Mouse (Mus musculus) telencephalon, adult 2 months (tissue): Measurements from ENCODE around the gene Clic1.

Experiments
- DNase-seq: peaks from one replicate; pipeline ENCODE4 v3.0.0-alpha.2; 2011; ENCODE audit warnings: low read depth, low spot score

The Clic1 gene

DNA sequence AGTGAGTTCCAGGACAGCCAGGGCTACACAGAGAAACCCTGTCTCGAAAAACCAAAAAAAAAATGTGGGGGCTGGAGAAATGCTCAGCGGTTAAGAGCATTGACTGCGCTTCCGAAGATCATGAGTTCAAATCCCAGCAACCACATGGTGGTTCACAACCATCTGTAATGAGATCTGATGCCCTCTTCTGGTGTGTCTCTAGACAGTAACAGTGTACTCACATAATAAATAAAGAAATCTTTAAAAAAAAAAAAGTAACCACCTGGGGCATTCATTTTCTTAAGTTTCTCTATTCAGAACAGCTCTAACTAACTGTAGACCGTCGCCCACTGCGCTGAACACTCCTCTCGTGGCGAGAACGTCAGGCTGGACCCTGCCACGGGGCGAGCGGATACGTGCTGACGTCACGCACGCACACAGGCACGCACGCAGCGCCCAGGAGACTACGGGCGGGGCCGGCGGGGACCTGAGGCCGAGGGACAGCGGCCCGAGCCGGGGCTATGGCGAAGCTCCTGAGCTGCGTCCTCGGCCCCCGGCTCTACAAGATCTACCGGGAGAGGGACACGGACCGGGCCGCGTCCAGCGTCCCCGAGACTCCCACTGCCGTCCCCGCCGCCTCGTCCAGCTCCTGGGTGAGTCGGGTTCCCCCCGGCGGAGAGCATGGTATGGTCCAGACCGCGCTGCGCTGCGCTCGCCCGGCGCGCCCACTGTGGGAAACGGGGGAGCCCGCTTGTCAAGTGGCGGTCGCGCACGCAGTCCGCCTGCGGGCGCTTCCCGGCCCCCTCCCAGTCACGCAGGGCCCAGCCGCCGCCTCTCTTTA is 39.3 kb downstream of the Clic1 start, which contains the start of gene Abhd16a:
Abhd16a (plus strand) TSS at position 439 of the 820 bp plus-strand sequence.
- DNase-seq, result peak; percentile 85

DNA sequence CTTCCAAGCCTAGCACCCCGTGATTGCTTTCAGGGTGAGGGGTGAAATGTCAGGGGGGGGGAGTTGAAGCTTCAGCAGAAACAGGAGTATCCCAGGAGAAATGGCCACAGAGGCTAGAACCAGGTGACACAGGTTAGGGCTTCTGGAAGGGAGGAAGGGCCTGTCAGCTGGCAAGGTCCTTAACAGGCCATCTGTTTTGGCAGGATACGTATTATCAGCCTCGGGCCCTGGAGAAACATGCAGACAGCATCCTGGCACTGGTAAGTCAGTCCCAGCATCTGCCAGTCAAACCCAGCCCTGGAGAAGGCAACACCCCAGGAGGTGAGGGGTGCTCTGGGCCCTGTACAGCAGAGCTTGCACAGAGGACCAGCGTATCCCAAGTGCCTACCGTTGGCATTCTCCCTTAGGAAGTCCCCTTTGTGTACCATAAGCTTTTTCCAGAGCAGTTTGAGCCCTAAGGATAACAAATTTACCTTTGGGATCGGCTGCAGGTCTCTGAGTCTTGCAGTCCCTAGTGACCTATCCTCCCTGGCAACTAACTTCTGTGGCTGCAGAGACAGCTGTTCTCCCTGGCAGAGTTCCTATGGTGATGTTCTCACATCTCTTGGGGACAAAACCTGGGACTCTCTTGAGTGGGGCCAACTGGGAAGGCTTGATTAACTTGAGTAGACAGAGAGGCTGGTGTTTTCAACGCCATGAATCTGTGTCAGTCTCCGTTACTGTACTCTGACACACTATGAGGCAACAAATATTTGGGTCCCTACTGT is 40.6 kb downstream of the Clic1 start:
- no peak for DNase-seq

DNA sequence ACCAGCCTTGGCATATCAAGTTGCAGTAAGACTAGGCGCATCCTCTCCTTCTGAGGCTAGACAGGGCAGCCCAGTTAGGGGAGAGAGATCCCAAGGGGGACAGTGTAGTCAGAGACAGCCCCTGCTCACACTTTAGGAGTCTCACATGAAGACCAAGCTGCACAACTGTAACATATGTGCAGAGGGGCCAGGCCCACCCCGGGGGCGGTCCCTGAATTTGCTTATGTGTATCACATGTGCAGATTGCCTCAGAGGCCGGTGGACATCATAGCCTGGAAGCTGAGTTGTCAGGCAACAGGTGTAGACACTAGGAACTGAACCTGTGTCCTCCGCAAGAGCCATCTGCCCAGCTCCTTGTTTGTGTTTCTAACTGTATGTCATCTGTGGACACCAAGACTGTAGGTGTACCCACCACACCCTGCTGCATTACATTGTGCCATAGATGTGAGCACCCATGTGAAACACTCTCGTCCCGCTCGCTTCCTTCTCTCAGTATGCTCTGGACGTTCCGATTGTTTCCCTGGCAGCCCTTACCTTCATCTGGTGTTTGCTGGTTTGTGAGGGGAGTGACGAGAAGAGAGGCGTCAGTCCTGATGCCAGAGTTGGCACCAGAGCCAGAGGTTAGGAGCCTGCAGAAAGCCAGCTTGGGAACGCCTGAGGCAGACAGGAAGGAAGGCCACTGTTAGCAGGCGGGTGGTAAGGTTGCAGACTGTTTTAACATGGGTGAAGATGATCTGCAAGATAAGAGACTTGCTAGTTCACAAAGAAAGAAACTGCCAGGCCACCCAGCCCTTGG is 42.8 kb downstream of the Clic1 start:
- no peak for DNase-seq

DNA sequence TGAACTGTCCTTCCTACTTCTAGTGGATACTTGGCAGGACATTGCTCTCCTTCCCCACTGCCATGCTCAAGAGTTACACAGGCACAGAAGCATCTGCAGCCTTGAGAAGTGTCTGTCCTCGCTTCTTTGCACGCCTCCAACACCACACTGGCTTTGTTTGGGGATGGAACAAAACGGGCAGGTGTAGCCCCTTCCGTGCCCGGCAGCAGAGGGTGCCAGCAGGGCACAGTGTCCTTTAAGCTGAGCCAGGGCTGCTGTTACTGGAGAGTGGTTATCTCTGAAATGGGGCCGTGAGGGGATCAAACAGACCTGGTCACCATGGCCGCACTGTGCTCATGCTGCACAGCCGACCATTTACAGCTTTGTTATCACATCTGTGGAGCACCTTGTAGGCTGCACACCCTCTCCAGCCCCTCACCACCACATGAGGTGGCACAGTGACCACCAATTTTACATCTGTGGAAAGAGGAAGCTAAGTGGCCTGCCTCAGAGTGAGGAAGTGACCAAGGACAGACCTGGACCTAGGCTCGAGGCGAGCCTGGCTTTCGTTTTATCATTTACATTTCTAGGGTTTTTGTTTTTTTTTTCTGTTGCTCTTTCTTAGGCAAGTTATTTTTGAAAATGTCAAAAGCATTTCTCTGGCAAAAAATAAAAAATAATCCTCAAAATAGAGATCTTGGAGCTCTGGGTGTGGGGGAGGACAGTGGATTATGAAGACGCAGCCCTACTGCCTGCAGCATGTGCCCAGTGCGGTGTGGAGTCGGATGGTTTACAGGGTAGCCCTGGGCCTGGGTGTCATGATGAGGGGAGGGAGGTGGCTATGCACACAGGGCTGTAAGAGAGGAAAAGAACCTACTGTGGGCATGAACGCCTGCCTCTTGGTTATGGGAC is 45.0 kb downstream of the Clic1 start:
- no peak for DNase-seq

DNA sequence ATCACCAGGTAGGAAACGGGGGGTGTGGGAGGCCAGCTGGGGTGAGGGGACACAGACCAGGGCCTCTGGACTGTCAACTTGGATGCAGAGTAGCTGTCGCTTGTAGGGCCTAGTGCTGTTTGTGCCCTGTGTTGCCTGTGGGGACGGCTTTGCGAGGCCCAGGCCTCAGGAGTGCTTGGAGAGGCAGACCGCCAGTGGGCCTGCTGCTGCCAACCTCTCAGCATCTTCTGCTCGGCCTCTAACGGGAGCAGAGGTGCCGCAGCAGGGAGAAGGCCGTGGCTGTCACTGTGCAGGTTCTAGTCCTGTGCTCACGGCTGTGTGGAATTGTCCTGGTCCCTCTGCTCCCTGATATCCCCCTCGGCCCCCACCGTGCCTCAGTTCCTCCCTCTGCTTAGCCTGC is 46.8 kb downstream of the Clic1 start:
- DNase-seq, result no peak

DNA sequence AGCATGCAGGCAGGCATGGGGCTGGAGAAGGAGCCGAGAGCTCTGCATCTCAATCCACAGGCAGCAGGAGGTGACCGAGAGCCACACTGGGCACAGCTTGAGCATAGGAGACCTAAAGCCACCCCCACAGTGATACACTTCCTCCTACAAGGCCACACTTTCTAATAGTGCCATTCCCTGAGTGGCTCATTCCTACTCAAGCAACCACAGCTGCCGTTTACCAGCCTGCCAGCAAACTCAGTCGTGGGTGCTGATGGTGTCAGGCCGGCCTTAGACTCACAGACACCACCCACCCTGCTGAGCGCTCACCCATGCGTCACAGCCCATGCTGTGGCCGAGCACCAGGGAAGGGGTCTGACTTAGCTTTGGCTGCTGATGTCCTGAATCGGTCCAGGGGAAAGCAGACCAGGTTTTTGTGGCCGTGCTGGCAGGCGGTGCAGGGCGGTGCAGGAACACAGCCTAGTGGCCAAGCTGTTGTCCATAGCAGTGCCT is 47.4 kb downstream of the Clic1 start:
- DNase-seq, result peak; percentile 55

DNA sequence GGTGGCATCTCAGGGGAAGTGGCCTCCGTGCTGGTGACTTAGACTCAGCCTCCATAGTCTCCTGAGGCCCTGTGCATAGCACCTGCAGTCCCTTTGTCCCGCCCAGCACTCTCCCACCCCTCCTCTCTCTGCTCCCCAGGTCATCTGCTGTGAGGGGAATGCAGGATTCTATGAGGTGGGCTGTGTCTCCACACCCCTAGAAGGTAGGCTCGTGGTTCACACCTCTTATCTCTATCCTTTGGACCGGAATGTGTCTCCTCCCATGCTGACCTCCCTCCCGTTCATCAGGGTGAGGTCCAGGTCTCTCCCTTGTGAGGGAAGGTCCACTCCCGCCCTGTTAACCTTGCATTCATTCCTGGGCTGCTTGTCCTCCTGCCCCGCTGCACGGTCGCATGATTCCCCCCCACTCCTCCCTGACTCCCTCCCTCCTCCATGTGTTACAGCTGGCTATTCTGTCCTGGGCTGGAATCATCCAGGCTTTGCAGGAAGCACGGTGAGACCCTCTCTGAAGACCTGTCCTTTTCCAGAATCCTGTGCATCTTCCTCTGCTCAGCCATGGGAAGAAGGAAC is 50.5 kb downstream of the Clic1 start:
- no peak for DNase-seq

DNA sequence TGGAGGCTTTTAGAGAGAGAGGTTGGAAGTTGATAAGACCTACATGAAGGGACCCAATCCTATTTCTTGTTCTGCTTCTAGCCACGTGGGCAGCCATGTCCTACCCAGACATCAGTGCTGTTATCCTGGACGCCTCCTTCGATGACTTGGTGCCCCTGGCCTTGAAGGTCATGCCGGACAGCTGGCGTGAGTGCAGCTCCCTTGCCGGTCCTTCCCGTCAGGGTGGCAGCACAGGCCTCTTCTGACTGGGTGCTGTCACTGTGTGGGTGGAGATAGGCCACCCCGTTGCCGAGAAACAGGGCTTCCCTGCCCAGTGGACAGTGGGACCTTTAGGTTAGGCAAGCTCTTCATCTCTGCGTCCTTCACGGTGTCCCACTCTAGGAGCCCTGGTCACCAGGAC is 51.4 kb downstream of the Clic1 start:
- DNase-seq, result no peak

DNA sequence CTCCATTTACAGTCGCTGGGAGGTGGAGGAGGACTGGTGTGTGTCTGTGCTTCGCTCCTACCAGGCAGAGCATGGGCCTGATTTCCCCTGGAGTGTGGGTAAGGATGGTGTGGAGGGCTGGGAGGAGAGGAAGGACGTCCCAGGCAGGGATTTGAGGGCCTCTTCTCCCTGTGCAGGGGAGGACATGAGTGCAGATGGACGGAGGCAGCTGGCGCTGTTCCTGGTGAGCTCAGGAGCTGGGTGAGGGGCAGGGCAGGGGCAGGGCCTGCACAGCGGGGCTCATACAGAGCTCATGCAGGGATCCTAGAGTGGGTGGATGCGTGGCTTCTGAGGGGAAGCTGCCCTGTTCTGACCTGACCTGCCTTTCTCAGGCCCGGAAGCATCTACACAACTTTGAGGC is 52.5 kb downstream of the Clic1 start:
- DNase-seq, result no peak

DNA sequence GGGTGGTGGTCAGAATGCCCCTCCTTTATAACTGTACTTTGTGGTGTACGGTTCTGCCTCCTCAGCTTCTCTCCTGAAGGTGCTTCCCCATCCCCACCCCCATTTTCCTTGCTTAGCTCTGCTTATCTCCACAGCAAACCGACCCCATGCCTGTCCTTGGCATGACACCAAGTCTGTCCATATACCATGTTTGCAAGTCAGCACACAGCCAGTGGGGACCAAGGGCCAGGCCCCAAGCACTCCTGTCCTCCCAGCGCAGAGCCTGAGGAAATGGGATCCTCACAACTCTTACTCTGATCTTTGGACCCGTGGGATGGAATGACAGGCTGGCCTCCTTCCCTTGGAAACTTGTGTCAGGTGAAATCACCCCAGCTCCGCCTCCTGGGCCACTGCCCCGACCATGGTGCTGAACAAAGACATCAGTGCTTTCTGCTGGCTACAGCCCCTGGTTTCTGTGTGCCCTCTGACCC is 53.5 kb downstream of the Clic1 start:
- DNase-seq, result no peak

DNA sequence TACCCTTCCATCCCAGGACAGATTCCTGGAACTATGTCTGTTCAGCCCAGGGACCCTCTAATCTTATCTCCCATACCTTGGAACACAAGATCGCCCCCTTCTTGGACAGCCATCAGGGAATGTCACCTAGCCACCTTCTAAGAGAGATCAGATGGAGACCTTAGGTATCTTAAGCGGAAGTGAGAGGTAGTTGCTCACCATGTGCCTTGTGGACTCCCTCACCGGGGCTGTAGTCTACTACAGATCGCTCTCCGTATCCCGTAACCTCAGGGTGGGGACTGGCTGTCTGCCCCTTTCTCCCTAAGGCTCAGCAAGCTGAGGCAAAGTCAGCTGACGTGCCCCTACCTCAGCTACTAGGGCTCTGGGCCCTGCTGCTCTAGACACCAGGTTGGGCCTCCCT is 54.3 kb downstream of the Clic1 start:
- no peak for DNase-seq

DNA sequence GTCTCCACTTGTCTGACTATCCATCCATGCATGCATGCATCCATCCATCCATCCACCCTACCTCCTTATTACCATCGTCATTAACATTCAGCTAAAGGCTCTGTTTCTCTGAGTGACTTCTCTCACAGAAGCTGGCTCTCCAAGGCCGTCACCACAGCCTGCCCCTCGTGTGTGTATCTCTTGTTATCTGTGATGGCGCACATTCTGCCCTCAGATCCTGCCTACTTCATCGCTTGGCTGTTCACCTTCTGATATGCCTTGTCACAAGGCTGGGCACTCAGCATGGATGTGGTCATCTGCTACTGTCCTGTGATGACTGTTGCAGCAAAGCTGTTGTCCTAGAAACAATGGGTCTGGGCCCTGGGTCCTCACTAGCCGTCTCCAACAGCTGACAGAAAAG is 55.0 kb downstream of the Clic1 start:
- DNase-seq, result no peak

DNA sequence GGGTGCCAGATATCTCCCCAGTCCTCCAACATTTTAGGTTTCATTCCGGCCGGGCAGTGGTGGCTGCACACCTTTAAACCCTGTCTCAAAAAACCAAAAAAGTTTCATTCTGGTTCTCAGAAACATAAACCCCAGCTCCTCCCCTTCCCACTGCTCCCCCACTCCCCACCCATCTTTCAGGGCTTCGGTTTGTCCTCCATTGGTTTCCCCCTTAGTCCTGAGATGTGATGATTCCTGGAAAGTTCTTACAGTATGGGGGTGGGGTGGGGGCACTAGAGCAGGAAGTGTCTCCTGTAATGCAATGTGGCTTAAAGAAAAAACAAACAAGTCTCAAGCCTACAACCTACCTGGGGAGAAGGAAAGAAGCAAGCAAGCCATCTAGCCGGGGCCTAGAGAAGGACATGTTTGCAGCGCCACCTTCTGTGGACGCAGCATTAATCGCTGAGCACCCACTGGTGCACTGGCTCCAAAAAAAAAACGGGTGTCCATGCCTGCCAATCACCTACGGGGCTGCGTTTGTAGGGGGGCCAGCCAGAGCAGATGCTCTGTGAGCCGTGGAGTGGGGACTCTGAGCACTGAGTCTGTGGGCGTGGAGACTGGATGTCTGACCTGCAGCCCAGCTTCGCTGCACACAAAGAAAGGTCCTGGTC is 56.1 kb downstream of the Clic1 start:
- no peak for DNase-seq

DNA sequence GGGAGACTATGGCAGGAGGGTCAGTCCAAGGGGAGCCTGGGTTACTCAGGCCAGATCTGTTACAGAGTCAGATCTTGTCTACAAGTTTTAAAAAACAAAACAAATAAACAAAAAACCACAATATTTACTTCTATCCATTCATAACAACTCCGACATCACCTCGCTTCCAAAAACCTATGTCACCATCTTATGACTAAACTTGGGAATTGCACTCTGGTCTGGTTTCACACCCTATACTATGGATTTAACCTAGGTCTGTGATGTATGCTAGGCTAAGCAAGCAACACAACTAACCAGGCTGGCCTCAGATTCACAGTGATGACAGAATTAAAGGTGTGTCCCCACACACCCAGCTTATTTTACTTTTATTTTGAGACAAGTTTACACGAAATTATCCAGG is 56.8 kb downstream of the Clic1 start:
- DNase-seq, result no peak

DNA sequence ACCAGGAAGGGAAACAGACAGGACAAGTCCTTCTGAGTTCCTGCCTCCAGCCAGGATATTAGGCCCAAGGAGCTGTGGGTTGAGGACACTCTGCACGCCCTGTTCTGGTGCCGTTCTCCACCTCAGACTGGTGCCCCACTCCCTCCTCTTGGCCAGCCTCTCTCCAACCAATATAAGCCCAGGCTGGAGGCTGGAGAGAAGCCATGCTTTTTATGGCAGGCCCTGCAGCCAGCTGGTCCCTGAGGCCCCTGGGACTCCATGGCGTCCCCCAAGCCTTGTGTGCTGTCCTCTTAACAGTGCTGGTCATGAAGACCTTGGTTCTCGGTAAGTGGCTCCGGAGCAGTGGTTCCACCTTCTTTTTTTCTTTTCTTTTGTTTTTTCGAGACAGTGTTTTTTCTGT is 58.3 kb downstream of the Clic1 start, which contains the start of gene Ly6g5c:
Ly6g5c (plus strand) TSS at position 183 of the 400 bp plus-strand sequence.
- DNase-seq, result no peak
